Mouse (Mus musculus) CH12.LX (cell line): Measurements from ENCODE around the gene Usp7. TPM values are rescaled to one million over a fixed set of nuclear protein-coding genes. Genes with fewer than 3 reads are reported as not detected.

Experiments
- DNase-seq: peaks from one replicate; pipeline ENCODE4 v3.0.0-alpha.2; 2013; ENCODE audit errors: extremely low read depth
- H3K27ac ChIP-seq: 2 replicates; pipeline ENCODE4 v1.5.1; 2012; ENCODE audit warnings: low read depth, mild to moderate bottlenecking, control low read depth, moderate library complexity; ENCODE audit not compliant: insufficient read depth
- H3K27me3 ChIP-seq: replicated peaks from 2 replicates; pipeline ENCODE3; 2012; ENCODE audit warnings: inconsistent platforms
- H3K36me3 ChIP-seq, 2 experiments: replicated peaks in 1 of 2; 2 replicates each; pipeline versions ENCODE3 to v1.6.1; 2012; ENCODE audit warnings: inconsistent platforms in 1 of 2, low read length in 1 of 2, mild to moderate bottlenecking in 1 of 2, mixed read lengths in 1 of 2, moderate library complexity in 1 of 2; ENCODE audit not compliant: control insufficient read depth in 1 of 2, insufficient read depth in 1 of 2
- H3K4me1 ChIP-seq, 2 experiments: 2 replicates each; pipeline ENCODE4 v1.6.1; 2012; ENCODE audit warnings: inconsistent platforms in 1 of 2, moderate library complexity in 1 of 2; ENCODE audit not compliant: insufficient read depth in 2 of 2, control insufficient read depth in 1 of 2
- H3K4me2 ChIP-seq: 2 replicates; pipeline ENCODE4 v1.6.1; 2012; ENCODE audit warnings: low read depth, mild to moderate bottlenecking, control low read depth; ENCODE audit not compliant: poor library complexity, insufficient read depth, severe bottlenecking
- H3K4me3 ChIP-seq, 3 experiments: fragments of 150-350 bp in 1 of 3; sonication (generic) in 1 of 3; replicated peaks in 1 of 3; 2 replicates each; pipeline versions ENCODE3 to v1.5.1; 2011 to 2012; ENCODE audit warnings: low read depth in 2 of 3, low read length in 2 of 3, mild to moderate bottlenecking in 2 of 3, moderate library complexity in 2 of 3, control low read depth in 1 of 3, improper control_type of control experiment in 1 of 3, inconsistent platforms in 1 of 3, mixed read lengths in 1 of 3; ENCODE audit not compliant: poor library complexity in 1 of 3
- H3K79me2 ChIP-seq: replicated peaks from 2 replicates; pipeline ENCODE4 v1.6.1; 2012; ENCODE audit warnings: mild to moderate bottlenecking, moderate library complexity; ENCODE audit not compliant: control insufficient read depth, poor library complexity, insufficient read depth, severe bottlenecking; ENCODE audit errors: extremely low read depth
- H3K9ac ChIP-seq: 2 replicates; pipeline ENCODE4 v1.6.1; 2012; ENCODE audit warnings: low read depth, mild to moderate bottlenecking, control low read depth, moderate library complexity; ENCODE audit not compliant: insufficient read depth
- H3K9me3 ChIP-seq: replicated peaks from 2 replicates; pipeline ENCODE3; 2012; ENCODE audit warnings: low read length, inconsistent platforms, mixed read lengths
- BHLHE40 ChIP-seq: IDR thresholded peaks from 2 replicates; pipeline ENCODE4 v1.6.1; 2011; ENCODE audit warnings: mild to moderate bottlenecking, low read depth, low read length, improper control_type of control experiment
- CHD1 ChIP-seq: IDR thresholded peaks from 2 replicates; pipeline ENCODE4 v1.6.1; 2012; ENCODE audit warnings: low read depth, low read length, improper control_type of control experiment, inconsistent platforms
- CHD2 ChIP-seq: IDR thresholded peaks from 2 replicates; pipeline ENCODE4 v1.6.1; 2011; ENCODE audit warnings: low read length, improper control_type of control experiment
- CTCF ChIP-seq, 2 experiments: IDR thresholded peaks in 1 of 2; conservative IDR thresholded peaks in 1 of 2; 2 replicates each; pipeline ENCODE4 v1.5.1; 2011 to 2012; ENCODE audit warnings: low read depth in 2 of 2, low read length in 2 of 2, improper control_type of control experiment in 1 of 2, inconsistent platforms in 1 of 2, mild to moderate bottlenecking in 1 of 2, moderate library complexity in 1 of 2
- E2F4 ChIP-seq: IDR thresholded peaks from 2 replicates; pipeline ENCODE4 v1.6.1; 2011; ENCODE audit warnings: low read depth, low read length, improper control_type of control experiment; ENCODE audit not compliant: insufficient replicate concordance
- ELF1 ChIP-seq: IDR thresholded peaks from 2 replicates; pipeline ENCODE4 v1.6.1; 2014; ENCODE audit warnings: low read depth, mild to moderate bottlenecking, inconsistent platforms, low read length, improper control_type of control experiment
- EP300 ChIP-seq: IDR thresholded peaks from 2 replicates; pipeline ENCODE4 v1.6.1; 2011; ENCODE audit warnings: low read length, improper control_type of control experiment
- ETS1 ChIP-seq: conservative IDR thresholded peaks from 2 replicates; pipeline ENCODE4 v1.6.1; 2012; ENCODE audit warnings: low read depth, mild to moderate bottlenecking, inconsistent platforms, low read length, improper control_type of control experiment, moderate library complexity
- GABPA ChIP-seq: IDR thresholded peaks from 2 replicates; pipeline ENCODE4 v1.6.1; 2012; ENCODE audit warnings: low read depth, low read length, improper control_type of control experiment, inconsistent platforms; ENCODE audit not compliant: insufficient replicate concordance
- HCFC1 ChIP-seq: IDR thresholded peaks from 2 replicates; pipeline ENCODE4 v1.6.1; 2012; ENCODE audit warnings: low read depth, mild to moderate bottlenecking, inconsistent platforms, low read length, improper control_type of control experiment
- IRF4 ChIP-seq: IDR thresholded peaks from 2 replicates; pipeline ENCODE4 v1.6.1; 2014; ENCODE audit warnings: low read depth, mild to moderate bottlenecking, inconsistent platforms, low read length, improper control_type of control experiment
- JUN ChIP-seq: IDR thresholded peaks from 2 replicates; pipeline ENCODE4 v1.6.1; 2011; ENCODE audit warnings: low read depth, mild to moderate bottlenecking, low read length, improper control_type of control experiment, moderate library complexity; ENCODE audit not compliant: insufficient read depth
- JUND ChIP-seq: conservative IDR thresholded peaks from 2 replicates; pipeline ENCODE4 v1.6.1; 2011; ENCODE audit warnings: low read depth, low read length, improper control_type of control experiment
- KAT2A ChIP-seq: IDR thresholded peaks from 2 replicates; pipeline ENCODE4 v1.6.1; 2012; ENCODE audit warnings: low read length, improper control_type of control experiment, inconsistent platforms; ENCODE audit not compliant: insufficient replicate concordance
- MAFK ChIP-seq: IDR thresholded peaks from 2 replicates; pipeline ENCODE4 v1.6.1; 2011; ENCODE audit warnings: low read length, improper control_type of control experiment; ENCODE audit not compliant: insufficient replicate concordance
- MAX ChIP-seq: IDR thresholded peaks from 2 replicates; pipeline ENCODE4 v1.6.1; 2011; ENCODE audit warnings: low read length, improper control_type of control experiment
- MAZ ChIP-seq: IDR thresholded peaks from 2 replicates; pipeline ENCODE4 v1.6.1; 2012; ENCODE audit warnings: low read depth, mild to moderate bottlenecking, inconsistent platforms, low read length, improper control_type of control experiment, moderate library complexity
- MEF2A ChIP-seq: IDR thresholded peaks from 2 replicates; pipeline ENCODE4 v1.6.1; 2014; ENCODE audit warnings: low read depth, mild to moderate bottlenecking, inconsistent platforms, low read length, improper control_type of control experiment, borderline replicate concordance
- MXI1 ChIP-seq: IDR thresholded peaks from 2 replicates; pipeline ENCODE4 v1.6.1; 2011; ENCODE audit warnings: mild to moderate bottlenecking, low read depth, low read length, improper control_type of control experiment
- MYC ChIP-seq: IDR thresholded peaks from 2 replicates; pipeline ENCODE4 v1.6.1; 2011; ENCODE audit warnings: low read depth, mild to moderate bottlenecking, improper control_type of control experiment, low read length
- NELFE ChIP-seq: IDR thresholded peaks from 2 replicates; pipeline ENCODE4 v1.6.1; 2011; ENCODE audit warnings: low read depth, low read length, improper control_type of control experiment
- NRF1 ChIP-seq: IDR thresholded peaks from 2 replicates; pipeline ENCODE4 v1.6.1; 2014; ENCODE audit warnings: low read depth, mild to moderate bottlenecking, inconsistent platforms, low read length, improper control_type of control experiment, moderate library complexity
- PAX5 ChIP-seq: IDR thresholded peaks from 2 replicates; pipeline ENCODE4 v1.6.1; 2012; ENCODE audit warnings: low read length, inconsistent platforms, mixed read lengths
- POLR2A ChIP-seq: IDR thresholded peaks from 2 replicates; pipeline ENCODE4 v1.6.1; 2011; ENCODE audit warnings: low read depth, mild to moderate bottlenecking, improper control_type of control experiment, low read length
- POLR2AphosphoS2 ChIP-seq: IDR thresholded peaks from 2 replicates; pipeline ENCODE4 v1.6.1; 2011; ENCODE audit warnings: low read depth, low read length, improper control_type of control experiment
- RAD21 ChIP-seq: IDR thresholded peaks from 2 replicates; pipeline ENCODE4 v1.6.1; 2011; ENCODE audit warnings: low read depth, mild to moderate bottlenecking, low read length, improper control_type of control experiment, moderate library complexity
- RCOR1 ChIP-seq: conservative IDR thresholded peaks from 2 replicates; pipeline ENCODE4 v1.6.1; 2012; ENCODE audit warnings: low read depth, mild to moderate bottlenecking, inconsistent platforms, low read length, improper control_type of control experiment
- SIN3A ChIP-seq: IDR thresholded peaks from 2 replicates; pipeline ENCODE4 v1.6.1; 2012; ENCODE audit warnings: low read length, improper control_type of control experiment, inconsistent platforms
- SMC3 ChIP-seq: IDR thresholded peaks from 2 replicates; pipeline ENCODE4 v1.6.1; 2011; ENCODE audit warnings: low read depth, low read length, improper control_type of control experiment
- TBP ChIP-seq: conservative IDR thresholded peaks from 2 replicates; pipeline ENCODE4 v1.6.1; 2011; ENCODE audit warnings: low read depth, low read length, improper control_type of control experiment
- TCF12 ChIP-seq: IDR thresholded peaks from 2 replicates; pipeline ENCODE4 v1.6.1; 2014; ENCODE audit warnings: low read depth, mild to moderate bottlenecking, inconsistent platforms, low read length, improper control_type of control experiment
- UBTF ChIP-seq: IDR thresholded peaks from 2 replicates; pipeline ENCODE4 v1.6.1; 2012; ENCODE audit warnings: low read depth, mild to moderate bottlenecking, inconsistent platforms, low read length, improper control_type of control experiment, moderate library complexity
- USF1 ChIP-seq: IDR thresholded peaks from 2 replicates; pipeline ENCODE4 v1.6.1; 2014; ENCODE audit warnings: low read depth, mild to moderate bottlenecking, inconsistent platforms, low read length, improper control_type of control experiment
- USF2 ChIP-seq: conservative IDR thresholded peaks from 2 replicates; pipeline ENCODE4 v1.6.1; 2011; ENCODE audit warnings: low read depth, low read length, improper control_type of control experiment
- ZC3H11A ChIP-seq: IDR thresholded peaks from 2 replicates; pipeline ENCODE4 v1.6.1; 2012; ENCODE audit warnings: low read depth, mild to moderate bottlenecking, inconsistent platforms, low read length, improper control_type of control experiment
- ZKSCAN1 ChIP-seq: IDR thresholded peaks from 2 replicates; pipeline ENCODE4 v1.6.1; 2012; ENCODE audit warnings: low read depth, inconsistent platforms, low read length, improper control_type of control experiment, borderline replicate concordance
- ZMIZ1 ChIP-seq: IDR thresholded peaks from 2 replicates; pipeline ENCODE4 v1.6.1; 2012; ENCODE audit warnings: low read depth, mild to moderate bottlenecking, inconsistent platforms, low read length, improper control_type of control experiment
- ZNF384 ChIP-seq: IDR thresholded peaks from 2 replicates; pipeline ENCODE4 v1.6.1; 2012; ENCODE audit warnings: low read depth, low read length, improper control_type of control experiment, inconsistent platforms
- dilution Hi-C: fragments of 300-500 bp; cut with MboI; formaldehyde crosslinking; loops from 2 replicates; pipeline ENCODE4 v1.14.3; 2020; ENCODE audit warnings: low sequenced_read_pairs; ENCODE audit not compliant: extremely low pct_unique_long_range_greater_than_20kb, extremely low pct_ligation_motif_present
- in situ Hi-C: fragments of 300-500 bp; cut with MboI; formaldehyde crosslinking; loops from 3 replicates; pipeline ENCODE4 v1.14.3; 2019; ENCODE audit warnings: low sequenced_read_pairs, low pct_ligation_motif_present, low pct_unique_long_range_greater_than_20kb, mixed read lengths
- polyA plus RNA-seq: library from polyadenylated mRNA; unstranded; fragments of >175 nt; gene quantifications from 2 replicates; pipeline ENCODE4 v1.2.1, GENCODE M21; 2012; ENCODE audit warnings: low read depth; ENCODE audit not compliant: insufficient read length
- total RNA-seq, 2 experiments: library from RNA; depleted of rRNA; stranded (reverse); fragments of 300-350 nt in 1 of 2; fragments of >200 nt in 1 of 2; gene quantifications; 2 replicates each; pipeline ENCODE4 v1.2.3; 2012 to 2014

The Usp7 gene
- total and polyA plus RNA-seq, 3 experiments = 113 to 169 (median 143) TPM

- Histone ChIP-seq H3K27ac (no peak overlapping the region), H3K4me2 (peak overlapping the region; percentile 10; the same call in 1 of the 2 replicates)
- in situ Hi-C loops = loop anchor here (5.0 to 10.0 kb wide), 2 partner anchors 82 to 96 kb away; no protein-coding TSS in a partner anchor
These were observed 23.0 kb downstream of the Usp7 start for GRCm38 (mm10) chr16:8769065-8769464.

GRCm38 (mm10) chr16:8768588-8768987 is 23.5 kb downstream of the Usp7 start:
- dilution Hi-C loops = no loop called here

More at GRCm38 (mm10) chr16:8769065-8769464, 23.0 kb downstream of the Usp7 start:
- no peaks in the 10 kb centered on the region for H3K36me3 ChIP-seq
- no peaks in the 10 kb centered on the region for H3K79me2 ChIP-seq
- dilution Hi-C loops = no loop called here
- no peak overlapping the region for H3K9ac ChIP-seq
- no peaks in the 10 kb centered on the region for H3K9me3 ChIP-seq
- H3K27me3 ChIP-seq = no peaks in the 10 kb centered on the region
- peak; percentile 88 for DNase-seq
- no peak overlapping the region for H3K4me3 ChIP-seq
- peaks cover 0 to 12% of the 10 kb centered on the region in 2 experiments; a peak in 2 of 4 replicates for H3K4me1 ChIP-seq
- TF ChIP-seq POLR2A (no peak), PAX5 (no peak), CHD2 (no peak), NRF1 (no peak), USF2 (no peak), RAD21 (peak; percentile 70), TBP (peak; percentile 92), ZMIZ1 (no peak), RCOR1 (no peak), E2F4 (no peak), ELF1 (no peak; the same call in 1 of the 2 replicates), ZKSCAN1 (no peak), ZNF384 (no peak), ETS1 (no peak), MYC (no peak), MAFK (no peak; the same call in 1 of the 2 replicates), SMC3 (peak; percentile 89), MAX (no peak), BHLHE40 (0 out of 2 replicates have a peak, but pooled peaks have one; percentile 27), HCFC1 (peak; percentile 29; the same call in 1 of the 2 replicates), CHD1 (no peak), TCF12 (no peak), ZC3H11A (0 out of 2 replicates have a peak, but pooled peaks have one; percentile 10), MXI1 (peak; percentile 35; the same call in 1 of the 2 replicates), JUND (no peak), GABPA (no peak), POLR2AphosphoS2 (no peak), NELFE (peak; percentile 43; the same call in 1 of the 2 replicates), MEF2A (peak; percentile 88), KAT2A (no peak), CTCF (conservative IDR thresholded peaks at IDR 0.05 in 1 of 2, IDR thresholded peaks at IDR 0.05 in 1 of 2; ENCODE audit: low read depth in 2 of 2, low read length in 2 of 2) (peak; percentile 89 to 90), USF1 (no peak), MAZ (peak; percentile 79; the same call in 1 of the 2 replicates), EP300 (no peak), UBTF (no peak), JUN (no peak), SIN3A (no peak), IRF4 (0 out of 2 replicates have a peak, but pooled peaks have one; percentile 41)

More at GRCm38 (mm10) chr16:8768588-8768987, 23.5 kb downstream of the Usp7 start:
- Histone ChIP-seq H3K27ac (no peak overlapping the region), H3K4me2 (no peak overlapping the region), H3K36me3 (no peaks in the 10 kb centered on the region), H3K27me3 (no peaks in the 10 kb centered on the region), H3K79me2 (no peaks in the 10 kb centered on the region), H3K9me3 (no peaks in the 10 kb centered on the region), H3K4me3 (no peak overlapping the region), H3K9ac (no peak overlapping the region), H3K4me1 (peaks cover 0 to 12% of the 10 kb centered on the region in 2 experiments; a peak in 2 of 4 replicates)
- TF ChIP-seq SMC3 (no peak), MXI1 (no peak), SIN3A (no peak), USF2 (no peak), CHD1 (no peak), EP300 (no peak), NRF1 (no peak)
- DNase-seq = no peak
- in situ Hi-C loops = loop anchor here (5.0 to 10.0 kb wide), 2 partner anchors 81 to 96 kb away; no protein-coding TSS in a partner anchor
